Mouse (Mus musculus): ENCODE measurements at regions not wholly inside any gene's neighbourhood (a gene's known extent, or its start where the extent isn't known, plus 50 kb on each side); places are given as distances from the start of the nearest gene placed in this dataset.
A peak's percentile ranks its signal among the peaks of the same experiment; 100 is the strongest.

- no peak overlapping the region for H3K4me3 ChIP-seq (replicated peaks; ENCODE audit: low read depth, low read length)
- ATAC-seq (ENCODE audit: low FRiP score, low TSS enrichment) (no peak), DNase-seq (no peak)
- H3K4me2 ChIP-seq (ENCODE audit: low read length): no peak overlapping the region
- no peak overlapping the region for H3K9ac ChIP-seq (replicated peaks; ENCODE audit: low read length)
- H3K27ac ChIP-seq (replicated peaks; ENCODE audit: low read depth, low read length): no peak overlapping the region
- H3K27me3 ChIP-seq (ENCODE audit: control insufficient read depth, insufficient read depth, low read length): no peaks in the 10 kb centered on the region
- WGBS: 82% methylated on average over 2 of the region's 2 CpGs
- no peaks in the 10 kb centered on the region for H3K36me3 ChIP-seq (ENCODE audit: control insufficient read depth, insufficient read depth, low read length)
- no peaks in the 10 kb centered on the region for H3K9me3 ChIP-seq (ENCODE audit: control insufficient read depth, low read length)
- no peaks in the 10 kb centered on the region for H3K4me1 ChIP-seq (ENCODE audit: control insufficient read depth, insufficient read depth, low read length)
Measured at GRCm38 (mm10) chr2:19142586-19142985, 56.5 kb upstream of the Armc3 start.

- no peaks in the 10 kb centered on the region for H3K27me3 ChIP-seq (ENCODE audit: control insufficient read depth, insufficient read depth, low read length)
- no peak overlapping the region for H3K4me3 ChIP-seq (replicated peaks; ENCODE audit: low read depth, low read length)
- DNase-seq (no peak), ATAC-seq (ENCODE audit: low FRiP score, low TSS enrichment) (no peak)
- H3K9me3 ChIP-seq (ENCODE audit: control insufficient read depth, low read length): no peaks in the 10 kb centered on the region
- H3K36me3 ChIP-seq (ENCODE audit: control insufficient read depth, insufficient read depth, low read length): no peaks in the 10 kb centered on the region
- H3K4me2 ChIP-seq (ENCODE audit: low read length): no peak overlapping the region
- 84% methylated on average over 3 of the region's 3 CpGs for whole genome bisulfite sequencing
- H3K27ac ChIP-seq (replicated peaks; ENCODE audit: low read depth, low read length): no peak overlapping the region
- no peaks in the 10 kb centered on the region for H3K4me1 ChIP-seq (ENCODE audit: control insufficient read depth, insufficient read depth, low read length)
- H3K9ac ChIP-seq (replicated peaks; ENCODE audit: low read length): no peak overlapping the region
Measured at GRCm38 (mm10) chr2:19145412-19145811, 53.7 kb upstream of the Armc3 start.

- Histone ChIP-seq H3K27me3 (ENCODE audit: control insufficient read depth, insufficient read depth, low read length) (no peaks in the 10 kb centered on the region), H3K9ac (replicated peaks; ENCODE audit: low read length) (no peak overlapping the region), H3K4me3 (replicated peaks; ENCODE audit: low read depth, low read length) (no peak overlapping the region), H3K36me3 (ENCODE audit: control insufficient read depth, insufficient read depth, low read length) (no peaks in the 10 kb centered on the region), H3K27ac (replicated peaks; ENCODE audit: low read depth, low read length) (no peak overlapping the region), H3K9me3 (ENCODE audit: control insufficient read depth, low read length) (no peaks in the 10 kb centered on the region), H3K4me2 (ENCODE audit: low read length) (no peak overlapping the region), H3K4me1 (ENCODE audit: control insufficient read depth, insufficient read depth, low read length) (no peaks in the 10 kb centered on the region)
- no peak for DNase-seq
- 69% methylated on average over 2 of the region's 2 CpGs for WGBS
- ATAC-seq (ENCODE audit: low FRiP score, low TSS enrichment): peak; percentile 29; the same call in 1 of the 2 replicates
Measured at GRCm38 (mm10) chr2:19145881-19146280, 53.2 kb upstream of the Armc3 start.

GRCm38 (mm10) chr2:19146289-19146688 is 52.8 kb upstream of the Armc3 start:
- 65% methylated on average over 6 of the region's 6 CpGs for WGBS
- Histone ChIP-seq H3K4me1 (ENCODE audit: control insufficient read depth, insufficient read depth, low read length) (no peaks in the 10 kb centered on the region), H3K9me3 (ENCODE audit: control insufficient read depth, low read length) (no peaks in the 10 kb centered on the region), H3K4me3 (replicated peaks; ENCODE audit: low read depth, low read length) (no peak overlapping the region), H3K27ac (replicated peaks; ENCODE audit: low read depth, low read length) (no peak overlapping the region), H3K9ac (replicated peaks; ENCODE audit: low read length) (no peak overlapping the region), H3K4me2 (ENCODE audit: low read length) (no peak overlapping the region), H3K36me3 (ENCODE audit: control insufficient read depth, insufficient read depth, low read length) (no peaks in the 10 kb centered on the region), H3K27me3 (ENCODE audit: control insufficient read depth, insufficient read depth, low read length) (no peaks in the 10 kb centered on the region)
- ATAC-seq (ENCODE audit: low FRiP score, low TSS enrichment): no peak
- DNase-seq: no peak

GRCm38 (mm10) chr2:19148812-19149211 is 50.3 kb upstream of the Armc3 start:
- ATAC-seq (ENCODE audit: low FRiP score, low TSS enrichment) (no peak), DNase-seq (peak; percentile 39)
- 43% methylated on average over 5 of the region's 5 CpGs for WGBS
- no peak overlapping the region for H3K4me3 ChIP-seq (replicated peaks; ENCODE audit: low read depth, low read length)
- no peaks in the 10 kb centered on the region for H3K9me3 ChIP-seq (ENCODE audit: control insufficient read depth, low read length)
- H3K9ac ChIP-seq (replicated peaks; ENCODE audit: low read length): no peak overlapping the region
- H3K36me3 ChIP-seq (ENCODE audit: control insufficient read depth, insufficient read depth, low read length): no peaks in the 10 kb centered on the region
- H3K27me3 ChIP-seq (ENCODE audit: control insufficient read depth, insufficient read depth, low read length): no peaks in the 10 kb centered on the region
- no peak overlapping the region for H3K27ac ChIP-seq (replicated peaks; ENCODE audit: low read depth, low read length)
- H3K4me2 ChIP-seq (ENCODE audit: low read length): no peak overlapping the region
- no peaks in the 10 kb centered on the region for H3K4me1 ChIP-seq (ENCODE audit: control insufficient read depth, insufficient read depth, low read length)
